Mouse (Mus musculus): Measurements from ENCODE around the gene Hoxd11.

Gene Hoxd11

GRCm38 (mm10) chr2:74666411-74666810 is 12.9 kb upstream of the Hoxd11 start:
- no peak for DNase-seq (ENCODE audit: low read depth)

GRCm38 (mm10) chr2:74667191-74667841 is 12.0 kb upstream of the Hoxd11 start:
- no peak for DNase-seq (ENCODE audit: low read depth)

- DNase-seq (ENCODE audit: low read depth) = no peak
These were observed 11.5 kb upstream of the Hoxd11 start, which contains the start of gene Hoxd13 for GRCm38 (mm10) chr2:74667842-74668357. Gene Hoxd13 (plus strand): TSS chr2:74668310.

- no peak for DNase-seq (ENCODE audit: low read depth)
These were observed 10.8 kb upstream of the Hoxd11 start for GRCm38 (mm10) chr2:74668370-74669229.

- no peak for DNase-seq (ENCODE audit: low read depth)
These were observed 10.2 kb upstream of the Hoxd11 start for GRCm38 (mm10) chr2:74669230-74669578.

GRCm38 (mm10) chr2:74669650-74670235 is 9.6 kb upstream of the Hoxd11 start:
- no peak for DNase-seq (ENCODE audit: low read depth)

- no peak for DNase-seq (ENCODE audit: low read depth)
These were observed 8.6 kb upstream of the Hoxd11 start for GRCm38 (mm10) chr2:74670632-74671188.

- no peak for DNase-seq (ENCODE audit: low read depth)
These were observed 7.5 kb upstream of the Hoxd11 start for GRCm38 (mm10) chr2:74671847-74672246.

- DNase-seq (ENCODE audit: low read depth) = no peak
These were observed 6.6 kb upstream of the Hoxd11 start for GRCm38 (mm10) chr2:74672481-74673362.

- DNase-seq (ENCODE audit: low read depth) = no peak
These were observed 5.4 kb upstream of the Hoxd11 start for GRCm38 (mm10) chr2:74673835-74674425.

GRCm38 (mm10) chr2:74674881-74675665 is 4.3 kb upstream of the Hoxd11 start, which contains the start of gene Hoxd12:
Gene Hoxd12 (plus strand): TSS chr2:74675013.
- no peak for DNase-seq (ENCODE audit: low read depth)

GRCm38 (mm10) chr2:74675666-74676282 is 3.6 kb upstream of the Hoxd11 start:
- no peak for DNase-seq (ENCODE audit: low read depth)

GRCm38 (mm10) chr2:74676376-74677052 is 2.8 kb upstream of the Hoxd11 start:
- no peak for DNase-seq (ENCODE audit: low read depth)

- DNase-seq (ENCODE audit: low read depth) = no peak
These were observed 2.3 kb upstream of the Hoxd11 start for GRCm38 (mm10) chr2:74677106-74677505.

- no peak for DNase-seq (ENCODE audit: low read depth)
These were observed 227 bp downstream of the Hoxd11 start for GRCm38 (mm10) chr2:74679596-74679971.

- DNase-seq (ENCODE audit: low read depth) = no peak
These were observed 623 bp downstream of the Hoxd11 start for GRCm38 (mm10) chr2:74679980-74680379.

- no peak for DNase-seq (ENCODE audit: low read depth)
These were observed 1.4 kb downstream of the Hoxd11 start for GRCm38 (mm10) chr2:74680561-74681398.

Measured in c-Kit-positive CD71-negative TER-119-negative erythroid progenitor cells, embryonic 14.5 days (primary cell).